Mouse (Mus musculus) frontal cortex, postnatal 14 days (tissue): ENCODE results near the gene Pxk.

Source experiments
- DNase-seq, 2 experiments: peaks; one replicate each; pipeline ENCODE4 v3.0.0; 2022; ENCODE audit warnings: low spot score in 2 of 2

Gene Pxk

GRCm38 (mm10) chr14:8097978-8098686, at the start of gene Pxk:
Pxk (plus strand) TSS chr14:8098211.
- DNase-seq: peak; percentile 73 to 84

- no peak for DNase-seq
These were observed 48.7 kb upstream of the Pxk start for GRCm38 (mm10) chr14:8049334-8049733.

GRCm38 (mm10) chr14:8051869-8052268, 46.1 kb upstream of the Pxk start:
- no peak for DNase-seq

GRCm38 (mm10) chr14:8052661-8053060, 45.4 kb upstream of the Pxk start:
- no peak for DNase-seq

GRCm38 (mm10) chr14:8054310-8055102, 43.5 kb upstream of the Pxk start:
- no peak for DNase-seq

GRCm38 (mm10) chr14:8056076-8056475, 41.9 kb upstream of the Pxk start:
- no peak for DNase-seq

- no peak for DNase-seq
These were observed 38.1 kb upstream of the Pxk start for GRCm38 (mm10) chr14:8059938-8060337.

GRCm38 (mm10) chr14:8062076-8062475, 35.9 kb upstream of the Pxk start:
- DNase-seq: no peak

GRCm38 (mm10) chr14:8062537-8063301, 35.3 kb upstream of the Pxk start:
- peak in 1 of 2 experiments; percentile 29 for DNase-seq

- DNase-seq: no peak
These were observed 33.9 kb upstream of the Pxk start for GRCm38 (mm10) chr14:8063835-8064785.

- DNase-seq: peak; percentile 91 to 95
These were observed 17.8 kb upstream of the Pxk start, which contains the start of gene Rpp14 for GRCm38 (mm10) chr14:8080165-8080679. Rpp14 (plus strand) TSS chr14:8080367.

GRCm38 (mm10) chr14:8080718-8081117, 17.3 kb upstream of the Pxk start:
- DNase-seq: no peak

- DNase-seq: no peak
These were observed 15.1 kb upstream of the Pxk start for GRCm38 (mm10) chr14:8082949-8083348.

- no peak for DNase-seq
These were observed 9.0 kb upstream of the Pxk start for GRCm38 (mm10) chr14:8089016-8089415.

GRCm38 (mm10) chr14:8092573-8092972, 5.4 kb upstream of the Pxk start:
- no peak for DNase-seq

GRCm38 (mm10) chr14:8093427-8093826, 4.6 kb upstream of the Pxk start:
- DNase-seq: no peak

GRCm38 (mm10) chr14:8094931-8095561, 3.0 kb upstream of the Pxk start:
- DNase-seq: no peak

GRCm38 (mm10) chr14:8095562-8095950, 2.5 kb upstream of the Pxk start:
- DNase-seq: no peak

- DNase-seq: no peak
These were observed 630 bp downstream of the Pxk start for GRCm38 (mm10) chr14:8098687-8098995.

- no peak for DNase-seq
These were observed 1.6 kb downstream of the Pxk start for GRCm38 (mm10) chr14:8099561-8100021.

GRCm38 (mm10) chr14:8101886-8102285, 3.9 kb downstream of the Pxk start:
- no peak for DNase-seq
